Mouse (Mus musculus): ENCODE data around the gene Larp7.

The Larp7 gene

GRCm38 (mm10) chr3:127552973-127553719 is at the start of gene Larp7, which contains the start of gene Zgrf1:
Gene Larp7 (minus strand): TSS chr3:127553349.
Gene Zgrf1 (plus strand): TSS chr3:127553489.
- peak; percentile 97 to 99 for DNase-seq (ENCODE audit: low spot score in 2 of 2)

GRCm38 (mm10) chr3:127597136-127597535 is 44.0 kb upstream of the Larp7 start:
- no peak for DNase-seq (ENCODE audit: low spot score in 2 of 2)

DNA sequence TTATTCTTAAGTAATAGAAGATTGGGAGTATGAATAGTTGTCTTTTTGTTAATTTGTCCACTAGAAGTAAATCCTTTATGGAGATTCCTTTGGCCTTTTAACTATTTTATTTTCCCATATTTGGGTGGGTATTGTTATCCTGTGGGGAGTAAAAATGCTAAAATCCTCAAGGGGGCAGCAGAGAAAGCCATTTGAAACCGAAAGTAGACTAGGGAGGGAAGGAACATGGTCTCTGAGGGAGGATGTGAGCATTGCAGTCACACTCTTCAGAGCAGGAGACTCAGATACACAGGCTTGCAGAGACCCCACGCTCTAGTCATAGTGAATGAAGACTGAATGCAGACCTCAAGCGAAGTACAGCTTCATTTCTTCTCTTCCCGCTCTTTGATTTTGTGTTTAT is 19.4 kb upstream of the Larp7 start:
- peak in 1 of 2 experiments; percentile 64 for DNase-seq (ENCODE audit: low spot score in 2 of 2)

- DNase-seq (ENCODE audit: low spot score in 2 of 2) = no peak
Measured at GRCm38 (mm10) chr3:127565129-127565528, 12.0 kb upstream of the Larp7 start.

- no peak for DNase-seq (ENCODE audit: low spot score in 2 of 2)
Measured at GRCm38 (mm10) chr3:127562974-127563373, 9.8 kb upstream of the Larp7 start.

DNA sequence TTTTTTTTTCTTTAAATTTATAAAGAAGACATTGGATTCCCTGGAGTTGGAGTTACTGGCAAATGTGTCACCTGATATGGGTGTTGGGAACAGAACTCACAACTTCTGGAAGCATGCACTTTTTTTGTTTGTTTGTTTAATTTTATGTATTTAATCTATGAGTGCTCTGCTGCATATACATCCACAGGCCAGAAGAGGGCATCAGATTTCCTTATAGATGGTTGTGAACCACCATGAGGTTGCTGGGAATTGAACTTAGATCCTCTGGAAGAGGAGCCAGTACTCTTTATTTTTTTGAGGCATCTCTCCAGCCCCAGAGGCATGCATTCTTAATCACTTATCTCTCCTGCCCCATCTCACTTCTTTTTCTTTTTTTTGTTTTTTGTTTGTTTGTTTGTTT is 5.1 kb upstream of the Larp7 start:
- no peak for DNase-seq (ENCODE audit: low spot score in 2 of 2)

DNA sequence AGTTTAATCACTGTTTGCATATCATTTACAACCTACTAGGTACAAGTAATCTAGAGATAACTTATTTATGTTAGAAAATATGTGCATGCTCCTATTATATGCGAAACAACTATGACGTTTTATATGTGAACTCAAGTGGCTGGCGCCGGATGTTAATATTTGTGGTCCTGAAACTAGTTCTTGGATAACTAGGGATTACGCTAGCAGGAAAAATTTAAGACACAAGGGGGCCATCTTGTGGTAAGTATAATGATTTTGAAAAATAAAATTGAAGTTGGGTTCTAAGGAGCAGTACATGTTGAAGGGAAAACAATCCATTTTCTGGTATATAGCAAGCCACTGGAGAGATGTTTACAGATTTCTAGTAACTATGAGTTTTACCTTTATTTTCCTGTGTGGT is 1.6 kb upstream of the Larp7 start:
- DNase-seq (ENCODE audit: low spot score in 2 of 2) = no peak

- DNase-seq (ENCODE audit: low spot score in 2 of 2) = no peak
Measured at GRCm38 (mm10) chr3:127553720-127554043, 533 bp upstream of the Larp7 start.

- no peak for DNase-seq (ENCODE audit: low spot score in 2 of 2)
Measured at GRCm38 (mm10) chr3:127552434-127552972, 646 bp downstream of the Larp7 start.

- DNase-seq (ENCODE audit: low spot score in 2 of 2) = no peak
Measured at GRCm38 (mm10) chr3:127547882-127548281, 5.3 kb downstream of the Larp7 start.

DNA sequence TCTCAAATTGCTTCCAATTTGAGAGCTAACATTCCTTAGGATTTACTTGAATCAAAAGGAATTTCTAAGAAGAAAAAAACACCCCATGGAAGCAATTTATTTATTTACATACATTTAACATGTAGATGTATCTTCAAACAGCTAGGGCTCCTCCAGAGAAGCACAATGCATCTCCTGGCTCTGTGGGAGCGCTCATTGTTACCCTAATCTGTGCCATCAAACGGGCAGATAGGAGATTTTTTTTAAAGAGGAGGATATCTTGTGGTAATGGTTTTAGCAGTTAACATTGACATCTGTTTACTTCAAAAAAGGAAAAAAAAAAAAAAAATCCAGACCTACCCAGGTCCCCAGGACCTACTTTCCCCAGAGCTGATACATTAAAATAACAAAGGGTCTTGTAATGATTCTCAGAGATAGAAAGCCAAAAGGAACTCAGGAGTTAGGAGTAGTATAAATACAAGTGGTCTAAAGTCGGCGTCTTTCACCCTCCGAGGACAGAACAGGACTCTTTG is 8.5 kb downstream of the Larp7 start:
- DNase-seq (ENCODE audit: low spot score in 2 of 2) = no peak

DNA sequence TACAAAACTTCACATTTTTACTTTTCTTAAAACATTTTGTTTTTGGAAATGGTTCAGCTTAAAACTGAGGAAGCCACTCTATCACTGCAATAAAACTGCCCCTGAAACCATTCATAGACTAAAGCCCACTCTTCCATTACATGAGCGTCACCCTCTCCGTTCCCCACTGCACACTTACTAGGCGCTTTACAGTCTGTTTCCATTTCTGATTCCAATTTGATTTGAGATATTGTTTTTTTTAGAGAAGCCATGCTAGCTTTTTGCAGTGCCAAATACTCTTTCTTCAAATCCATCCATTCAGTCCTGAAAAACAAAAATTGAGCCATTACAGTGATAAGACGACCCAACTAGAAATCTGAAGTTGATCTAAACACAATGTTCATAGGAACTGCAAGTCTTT is 9.2 kb downstream of the Larp7 start:
- DNase-seq (ENCODE audit: low spot score in 2 of 2) = no peak

- DNase-seq (ENCODE audit: low spot score in 2 of 2) = no peak
Measured at GRCm38 (mm10) chr3:127539193-127539592, 14.0 kb downstream of the Larp7 start.

GRCm38 (mm10) chr3:127530293-127530692 is 22.9 kb downstream of the Larp7 start:
- DNase-seq (ENCODE audit: low spot score in 2 of 2) = no peak

- DNase-seq (ENCODE audit: low spot score in 2 of 2) = no peak
Measured at GRCm38 (mm10) chr3:127529824-127530223, 23.3 kb downstream of the Larp7 start.

DNA sequence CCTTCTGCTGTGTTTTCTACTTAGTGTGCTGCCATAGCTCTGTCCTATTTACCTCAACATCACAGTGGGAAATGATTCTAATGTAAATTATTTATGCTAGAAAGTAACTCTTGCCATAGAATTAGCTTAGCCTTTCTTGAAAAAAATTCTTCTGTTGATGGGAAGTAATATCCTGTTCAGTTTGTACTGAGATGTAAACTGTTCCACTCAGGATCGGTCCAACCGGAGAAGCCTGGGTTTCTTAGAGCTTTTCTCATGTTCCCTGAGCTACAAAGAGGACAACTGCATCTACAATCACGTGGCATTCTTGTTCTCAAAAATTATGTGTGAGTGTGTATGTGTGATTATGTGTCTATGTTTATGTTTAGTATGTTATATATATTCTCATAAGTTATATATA is 23.9 kb downstream of the Larp7 start:
- DNase-seq (ENCODE audit: low spot score in 2 of 2) = no peak

DNA sequence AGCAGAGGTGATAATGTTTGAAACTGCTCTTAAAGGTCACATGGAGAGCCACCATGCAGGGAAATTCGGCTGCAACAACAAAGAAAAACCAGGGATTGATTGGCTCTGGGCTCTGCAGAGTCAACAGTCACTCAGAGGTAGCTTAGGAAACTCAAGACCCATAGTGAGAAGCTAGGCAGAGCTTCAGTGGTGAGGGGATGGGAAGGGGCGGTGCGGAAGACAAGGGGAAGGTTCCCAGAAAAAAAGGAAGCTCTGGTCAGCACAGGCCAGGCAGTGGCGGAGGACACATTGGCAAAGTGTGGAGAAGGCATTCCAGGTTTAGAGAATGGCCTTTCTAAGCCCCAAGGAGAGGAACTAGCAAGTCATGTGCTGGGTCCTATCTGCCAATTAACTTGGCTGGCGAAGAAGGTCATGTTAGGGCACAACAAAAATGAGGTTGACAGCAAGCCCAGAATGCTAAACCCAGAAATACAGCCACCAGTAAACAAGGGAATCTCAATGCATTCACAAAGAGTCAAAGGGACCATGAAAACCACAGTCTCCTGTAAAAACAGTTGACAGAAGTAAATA is 25.6 kb downstream of the Larp7 start:
- peak in 1 of 2 experiments; percentile 11 for DNase-seq (ENCODE audit: low spot score in 2 of 2)

DNA sequence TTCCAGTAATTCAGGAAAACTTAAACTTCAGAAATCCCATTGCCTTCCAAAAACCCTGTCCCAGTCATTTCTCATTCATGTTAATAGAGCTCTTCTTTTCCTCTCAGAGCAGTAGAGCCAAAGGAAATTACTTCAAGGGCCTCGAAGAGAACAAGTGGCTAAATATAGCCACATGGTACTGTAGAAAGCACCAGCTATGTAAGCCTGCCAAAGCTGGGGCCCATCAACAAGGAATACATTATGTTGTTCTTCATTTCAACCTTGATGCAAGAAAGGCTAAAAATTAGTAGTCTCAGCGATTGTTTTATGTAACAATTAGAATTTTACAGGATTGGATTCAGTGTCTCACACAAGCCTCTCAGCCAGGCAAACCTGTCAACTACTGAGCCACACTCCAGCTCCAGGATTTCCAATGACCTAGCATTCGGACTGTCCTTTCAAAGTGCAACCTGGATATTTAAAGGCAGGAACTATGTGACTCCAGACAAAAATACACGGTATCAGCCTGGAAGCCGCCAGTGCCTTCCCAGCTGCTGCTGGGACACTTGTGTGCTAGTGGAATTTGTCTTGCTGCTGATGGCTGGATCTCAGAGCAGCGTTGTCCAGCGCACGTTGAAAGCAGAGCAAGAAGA is 27.8 kb downstream of the Larp7 start:
- no peak for DNase-seq (ENCODE audit: low spot score in 2 of 2)

DNA sequence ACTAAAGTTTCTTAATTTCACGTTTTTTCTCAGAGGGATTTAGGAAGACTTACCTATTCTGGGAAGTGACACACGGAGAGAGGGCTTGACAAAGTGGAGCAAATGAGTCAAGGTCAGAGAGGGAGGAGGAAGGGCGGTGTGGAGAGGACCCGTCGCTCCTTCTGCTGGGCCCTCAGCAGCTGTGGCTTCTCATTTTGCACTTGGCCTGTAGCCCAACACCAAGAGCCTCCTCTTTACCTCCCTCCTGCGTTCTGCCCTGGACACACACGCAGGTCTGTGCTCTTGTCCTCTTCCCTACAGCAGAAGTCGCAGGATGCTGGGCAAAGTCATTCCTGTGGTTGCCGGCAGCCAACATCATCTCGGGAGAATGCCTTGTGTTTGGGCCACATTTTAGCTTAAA is 32.0 kb downstream of the Larp7 start:
- no peak for DNase-seq (ENCODE audit: low spot score in 2 of 2)

- no peak for DNase-seq (ENCODE audit: low spot score in 2 of 2)
Measured at GRCm38 (mm10) chr3:127520300-127520699, 32.8 kb downstream of the Larp7 start.

- no peak for DNase-seq (ENCODE audit: low spot score in 2 of 2)
Measured at GRCm38 (mm10) chr3:127515251-127515650, 37.9 kb downstream of the Larp7 start.

GRCm38 (mm10) chr3:127513699-127514098 is 39.5 kb downstream of the Larp7 start:
- DNase-seq (ENCODE audit: low spot score in 2 of 2) = no peak

All from left cerebral cortex, adult 9 months (tissue).